Mouse (Mus musculus): ENCODE data around the gene Scaf1. TPM values are rescaled to one million over a fixed set of nuclear protein-coding genes. Genes with fewer than 3 reads are reported as not detected.

Scaf1 gene
- polyA plus RNA-seq (2012) = 185 and 198 TPM in 2 replicates

GRCm38 (mm10) chr7:45015957-45016612, at the start of gene Scaf1:
Gene Scaf1, minus strand, starts transcription at chr7:45016363.

GRCm38 (mm10) chr7:45062239-45062835, 46.2 kb upstream of the Scaf1 start, which contains the start of the genes Nosip and Prrg2:
Gene Nosip, plus strand, starts transcription at chr7:45062429.
Gene Prrg2, minus strand, starts transcription at chr7:45062677.

GRCm38 (mm10) chr7:45052862-45053116, 36.6 kb upstream of the Scaf1 start, which contains the start of gene Prr12:
Gene Prr12, minus strand, starts transcription at chr7:45052881.

GRCm38 (mm10) chr7:45017242-45018061, 1.3 kb upstream of the Scaf1 start, which contains the start of gene Rras:
Gene Rras, plus strand, starts transcription at chr7:45017961.

GRCm38 (mm10) chr7:44998501-44998955, 17.6 kb downstream of the Scaf1 start, which contains the start of gene Bcl2l12:
Gene Bcl2l12, minus strand, starts transcription at chr7:44998712.

DNA sequence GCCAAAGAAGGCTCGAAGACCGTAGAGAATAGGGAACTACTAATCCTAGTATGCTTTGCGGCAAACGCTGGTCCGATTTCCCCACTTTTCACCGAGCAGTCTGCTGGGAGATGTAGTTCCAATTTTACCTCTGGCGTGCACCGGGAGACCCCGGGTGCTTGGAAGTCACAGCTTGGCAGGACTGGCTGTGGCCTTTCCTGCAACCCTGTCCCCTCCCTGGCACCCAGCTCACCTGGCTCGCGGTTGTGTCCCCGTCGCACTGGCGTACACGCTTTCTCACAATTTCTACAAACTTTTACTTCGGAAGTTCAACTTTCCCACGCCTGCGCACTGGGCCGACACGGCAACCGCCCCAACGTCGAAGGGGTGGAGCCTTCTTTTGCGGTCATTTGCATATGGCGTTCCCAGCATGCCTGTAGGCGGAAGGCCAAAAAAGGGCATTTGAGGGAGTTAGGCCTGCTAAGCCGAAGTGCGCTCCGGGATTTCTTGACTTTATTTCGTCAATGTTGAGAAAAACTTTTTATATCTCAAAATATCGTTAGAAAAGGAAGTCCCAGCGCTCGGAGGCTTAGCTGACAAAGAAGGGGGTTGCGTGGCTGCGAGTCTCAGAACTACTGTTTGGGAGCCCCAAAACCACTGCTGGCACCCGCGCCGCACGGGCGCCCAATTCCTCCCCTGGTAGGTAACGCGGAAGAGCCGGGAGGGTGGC, 18.8 kb downstream of the Scaf1 start, which contains the start of gene Irf3:
Irf3 (plus strand) TSS at position 418 of the 709 bp plus-strand sequence.

GRCm38 (mm10) chr7:44986192-44986878, 29.8 kb downstream of the Scaf1 start, which contains the start of gene Prmt1:
Gene Prmt1, minus strand, starts transcription at chr7:44986568.

GRCm38 (mm10) chr7:44974383-44975116, 41.6 kb downstream of the Scaf1 start, which contains the start of gene Cpt1c:
Gene Cpt1c, minus strand, starts transcription at chr7:44974851.

Other genes starting within 250 kb of the Scaf1 start
- 117 and 122 TPM in 2 replicates for gene Nup62, start 200.3 kb downstream of the Scaf1 start, polyA plus RNA-seq (2012)
- gene Il4i1, start 200.0 kb downstream of the Scaf1 start, polyA plus RNA-seq (2012) = 1.3 and 1.7 TPM in 2 replicates
- 52.4 and 55.2 TPM in 2 replicates for gene Atf5, start 199.7 kb downstream of the Scaf1 start, polyA plus RNA-seq (2012)
- 312 and 349 TPM in 2 replicates for gene Akt1s1, start 167.4 kb downstream of the Scaf1 start, polyA plus RNA-seq (2012)
- 64.8 and 67.6 TPM in 2 replicates for gene Tbc1d17, start 167.3 kb downstream of the Scaf1 start, polyA plus RNA-seq (2012)
- gene Pnkp, start 159.2 kb downstream of the Scaf1 start, polyA plus RNA-seq (2012) = 86.0 and 118 TPM in 2 replicates
- gene Ptov1, start 146.6 kb downstream of the Scaf1 start, polyA plus RNA-seq (2012) = 237 and 280 TPM in 2 replicates
- 336 and 362 TPM in 2 replicates for gene Med25, start 123.7 kb downstream of the Scaf1 start, polyA plus RNA-seq (2012)
- 67.0 and 68.3 TPM in 2 replicates for gene Fuz, start 120.3 kb downstream of the Scaf1 start, polyA plus RNA-seq (2012)
- gene Ap2a1, start 86.9 kb downstream of the Scaf1 start, polyA plus RNA-seq (2012) = 121 TPM in 2 replicates
- gene Tsks, start 73.2 kb downstream of the Scaf1 start, polyA plus RNA-seq (2012) = 0.04 and 0.15 TPM in 2 replicates
- 1.3 and 2.1 TPM in 2 replicates for gene Cpt1c, start 41.5 kb downstream of the Scaf1 start, polyA plus RNA-seq (2012)
- 133 and 160 TPM in 2 replicates for gene Prmt1, start 29.8 kb downstream of the Scaf1 start, polyA plus RNA-seq (2012)
- gene Irf3, start 18.7 kb downstream of the Scaf1 start, polyA plus RNA-seq (2012) = 112 and 119 TPM in 2 replicates
- gene Bcl2l12, start 17.7 kb downstream of the Scaf1 start, polyA plus RNA-seq (2012) = 131 and 163 TPM in 2 replicates
- 4.0 TPM in 2 replicates for gene Rras, start 1.6 kb upstream of the Scaf1 start, polyA plus RNA-seq (2012)
- gene Prr12, start 36.5 kb upstream of the Scaf1 start, polyA plus RNA-seq (2012) = 95.4 and 117 TPM in 2 replicates
- gene Nosip, start 46.1 kb upstream of the Scaf1 start, polyA plus RNA-seq (2012) = 144 and 165 TPM in 2 replicates
- 38.8 and 40.5 TPM in 2 replicates for gene Prrg2, start 46.3 kb upstream of the Scaf1 start, polyA plus RNA-seq (2012)
- gene Rcn3, start 75.9 kb upstream of the Scaf1 start, polyA plus RNA-seq (2012) = 36.5 and 65.0 TPM in 2 replicates
- 7.5 and 10.0 TPM in 2 replicates for gene Fcgrt, start 87.5 kb upstream of the Scaf1 start, polyA plus RNA-seq (2012)
- gene Rps11, start 108.1 kb upstream of the Scaf1 start, polyA plus RNA-seq (2012) = 210 and 224 TPM in 2 replicates
- gene Rpl13a, start 112.4 kb upstream of the Scaf1 start, polyA plus RNA-seq (2012) = 4,327 and 5,290 TPM in 2 replicates
- 0.12 and 0.16 TPM in 2 replicates for gene Gm45713, start 119.9 kb upstream of the Scaf1 start, polyA plus RNA-seq (2012)
- gene Flt3l, start 120.1 kb upstream of the Scaf1 start, polyA plus RNA-seq (2012) = 15.4 and 21.4 TPM in 2 replicates
- 67.8 and 81.0 TPM in 2 replicates for gene Pih1d1, start 137.9 kb upstream of the Scaf1 start, polyA plus RNA-seq (2012)
- 162 and 165 TPM in 2 replicates for gene Aldh16a1, start 138.2 kb upstream of the Scaf1 start, polyA plus RNA-seq (2012)
- 0.11 and 0.15 TPM in 2 replicates for gene Slc17a7, start 147.6 kb upstream of the Scaf1 start, polyA plus RNA-seq (2012)
- gene Gfy, start 163.2 kb upstream of the Scaf1 start, polyA plus RNA-seq (2012) = 0.16 and 0.29 TPM in 2 replicates
- gene Pth2, start 164.6 kb upstream of the Scaf1 start, polyA plus RNA-seq (2012) = not detected in 2 replicates
- gene Ccdc155, start 188.5 kb upstream of the Scaf1 start, polyA plus RNA-seq (2012) = 0.56 and 1.3 TPM in 2 replicates
- 14.7 and 21.4 TPM in 2 replicates for gene Dkkl1, start 195.8 kb upstream of the Scaf1 start, polyA plus RNA-seq (2012)
- 0.82 and 2.2 TPM in 2 replicates for gene Tead2, start 199.4 kb upstream of the Scaf1 start, polyA plus RNA-seq (2012)
- 173 and 185 TPM in 2 replicates for gene Cd37, start 222.8 kb upstream of the Scaf1 start, polyA plus RNA-seq (2012)
- not detected in 2 replicates for gene Slc6a16, start 224.7 kb upstream of the Scaf1 start, polyA plus RNA-seq (2012)